Mouse (Mus musculus): Measurements from ENCODE around the gene Arfip1.
"Not testable (repeated sequence)": the region's sequence is repeated elsewhere in the genome, so short reads cannot be mapped to it uniquely, and the experiment has no call there.

Arfip1 gene

DNA sequence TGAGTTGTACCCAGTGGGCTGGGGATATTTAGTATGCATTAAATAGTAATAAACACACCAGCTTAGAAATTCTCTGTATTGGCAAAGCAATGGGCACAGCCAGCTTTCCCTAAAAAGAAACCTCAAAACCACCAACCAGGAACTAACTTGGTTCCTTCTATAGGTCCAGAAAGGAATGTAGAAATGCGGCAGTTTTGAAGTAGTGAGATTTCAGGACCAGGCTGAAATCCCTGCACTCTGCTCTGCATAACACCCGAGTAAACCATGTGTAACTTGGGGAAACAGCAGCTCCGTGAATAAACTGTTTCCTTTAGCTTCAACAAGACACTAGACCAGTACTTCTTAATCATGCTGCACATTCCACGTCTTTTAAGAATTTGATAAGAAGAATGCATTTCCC is 1.7 kb downstream of the Arfip1 start:
- DNase-seq (ENCODE audit: extremely low spot score, low read depth, low spot score), result no peak

- no peak for DNase-seq (ENCODE audit: extremely low spot score, low read depth, low spot score)
These were observed 11.9 kb downstream of the Arfip1 start for GRCm38 (mm10) chr3:84570501-84570900.

DNA sequence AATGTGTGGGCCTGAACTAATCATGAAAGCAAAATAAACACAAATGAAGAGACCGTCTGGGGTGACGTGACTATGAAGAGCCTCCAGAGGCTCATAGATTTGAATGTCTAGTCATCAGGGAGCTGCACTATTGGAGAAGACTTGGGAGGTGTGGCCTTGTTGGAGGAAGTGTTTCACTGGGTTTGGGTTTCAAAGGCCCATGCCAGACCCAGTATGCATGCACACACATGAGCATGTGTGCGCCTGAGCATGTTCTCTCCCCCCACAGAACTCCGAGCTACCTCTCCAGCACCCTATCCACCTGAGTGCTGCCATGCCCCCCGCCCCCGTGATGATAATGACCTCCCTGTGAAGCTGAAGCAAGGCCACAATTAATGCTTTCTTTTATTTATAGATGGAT is 12.8 kb downstream of the Arfip1 start:
- no peak for DNase-seq (ENCODE audit: extremely low spot score, low read depth, low spot score)

GRCm38 (mm10) chr3:84568540-84568939 is 13.9 kb downstream of the Arfip1 start:
- no peak for DNase-seq (ENCODE audit: extremely low spot score, low read depth, low spot score)

DNA sequence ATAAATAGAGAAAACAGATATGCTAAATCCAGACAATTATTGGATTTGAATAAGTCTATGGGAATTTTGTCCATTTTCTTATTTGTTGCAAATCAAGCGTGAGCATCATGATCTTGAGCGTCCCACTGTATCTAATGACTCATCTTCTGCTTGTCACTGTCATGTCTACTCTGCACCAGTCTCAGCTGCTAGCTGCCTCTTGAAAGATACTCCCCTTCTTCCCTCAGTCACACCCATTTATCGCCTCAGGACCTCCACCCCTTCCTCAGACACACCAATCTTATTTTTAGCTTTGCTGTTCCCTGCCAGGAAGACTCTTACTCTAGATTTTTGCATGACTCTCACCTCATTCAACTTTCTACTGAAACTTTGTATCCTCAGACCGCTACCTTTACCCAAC is 19.0 kb downstream of the Arfip1 start:
- no peak for DNase-seq (ENCODE audit: extremely low spot score, low read depth, low spot score)

DNA sequence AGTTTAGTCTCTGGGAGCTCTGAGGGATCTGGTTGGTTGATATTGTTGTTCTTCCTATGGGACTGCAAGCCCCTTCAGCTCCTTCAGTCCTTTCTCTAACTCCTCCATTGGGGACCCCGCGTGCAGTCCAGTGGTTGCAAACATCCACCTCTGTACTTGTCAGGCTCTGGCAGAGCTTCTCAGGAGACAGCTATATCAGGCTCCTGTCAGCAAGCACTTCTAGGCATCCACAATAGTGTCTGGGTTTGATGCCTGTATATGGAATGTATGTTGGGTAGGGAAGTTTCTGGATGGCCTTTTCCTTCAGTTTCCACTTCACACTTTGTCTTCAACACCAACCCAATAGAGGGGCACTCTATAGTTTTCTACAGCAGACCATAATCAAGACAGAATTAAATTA is 19.5 kb downstream of the Arfip1 start:
- not testable (repeated sequence) for DNase-seq (ENCODE audit: extremely low spot score, low read depth, low spot score)

GRCm38 (mm10) chr3:84558301-84558700 is 24.1 kb downstream of the Arfip1 start:
- no peak for DNase-seq (ENCODE audit: extremely low spot score, low read depth, low spot score)

DNA sequence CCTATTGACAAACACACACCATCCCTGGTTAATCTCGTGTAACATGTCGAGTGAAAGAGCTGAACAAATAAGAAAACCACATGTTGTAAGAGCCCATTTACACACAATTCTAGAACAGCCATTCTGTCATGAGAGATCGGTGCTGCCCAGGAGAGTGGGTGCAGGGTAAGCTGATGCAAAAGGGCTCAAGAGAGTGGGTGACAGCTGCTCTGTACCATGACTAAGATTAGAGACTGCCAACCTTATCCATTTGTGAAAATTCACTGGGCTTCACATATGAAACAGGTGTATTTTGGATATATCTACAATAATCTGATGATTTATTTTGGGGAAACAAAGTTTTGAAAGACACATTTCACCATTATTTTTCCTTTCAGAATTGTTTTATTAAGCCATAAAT is 26.6 kb downstream of the Arfip1 start:
- no peak for DNase-seq (ENCODE audit: extremely low spot score, low read depth, low spot score)

DNA sequence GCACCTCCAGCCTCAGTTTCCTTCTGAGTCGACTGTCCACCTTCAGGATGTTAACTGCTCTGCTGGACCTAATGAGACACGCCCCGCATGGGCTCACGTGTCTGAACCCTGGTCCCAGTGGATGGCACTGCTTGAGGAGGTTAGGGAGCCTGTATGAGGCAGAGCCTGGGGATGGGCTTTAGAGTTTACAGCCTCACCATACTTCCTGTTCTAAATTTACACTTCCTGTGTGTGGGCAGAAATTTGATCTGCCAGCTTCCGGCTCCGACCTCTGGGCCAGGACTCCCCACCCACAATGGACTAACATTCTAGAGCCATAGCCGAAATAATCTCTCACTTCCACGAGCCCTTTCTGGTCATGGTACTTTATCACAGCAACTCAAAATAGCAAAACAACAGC is 35.2 kb downstream of the Arfip1 start:
- DNase-seq (ENCODE audit: extremely low spot score, low read depth, low spot score), result no peak

DNA sequence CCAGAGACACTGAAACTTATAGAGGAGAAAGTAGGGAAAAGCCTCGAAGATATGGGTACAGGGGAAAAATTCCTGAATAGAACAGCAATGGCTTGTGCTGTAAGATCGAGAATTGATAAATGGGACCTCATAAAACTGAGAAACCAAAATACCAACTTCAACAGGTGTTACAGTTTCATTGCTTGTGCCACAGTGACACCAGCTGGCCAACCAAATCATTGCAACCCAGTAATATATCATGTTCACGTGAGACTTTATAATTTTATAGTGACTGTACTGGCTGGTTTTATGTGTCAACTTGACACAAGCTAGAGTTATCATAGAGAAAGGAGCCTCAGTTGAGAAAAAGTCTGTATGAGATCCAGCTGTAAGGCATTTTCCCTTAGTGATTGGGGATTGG is 40.0 kb downstream of the Arfip1 start:
- peak; percentile 37 for DNase-seq (ENCODE audit: extremely low spot score, low read depth, low spot score)

GRCm38 (mm10) chr3:84541881-84542280 is 40.5 kb downstream of the Arfip1 start:
- no peak for DNase-seq (ENCODE audit: extremely low spot score, low read depth, low spot score)

DNA sequence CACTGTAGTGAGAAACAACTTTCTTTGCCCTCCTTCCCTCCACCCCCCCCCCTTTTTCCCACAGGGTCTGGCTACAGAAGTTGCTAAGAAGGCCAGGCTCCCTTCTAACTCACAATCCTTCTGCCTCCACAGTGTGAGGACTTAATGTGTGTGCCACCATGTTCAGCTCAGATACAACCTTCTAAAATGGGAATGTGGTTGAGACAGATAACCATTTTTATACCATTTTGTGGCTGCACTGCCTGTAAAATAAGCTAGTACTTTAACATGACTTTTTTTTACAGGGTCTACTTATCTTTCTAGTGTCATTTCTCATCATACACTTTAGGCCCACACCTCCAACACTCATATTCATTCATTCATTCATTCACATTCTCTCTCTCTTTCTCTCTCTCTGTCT is 41.8 kb downstream of the Arfip1 start:
- DNase-seq (ENCODE audit: extremely low spot score, low read depth, low spot score), result no peak

GRCm38 (mm10) chr3:84536987-84537386 is 45.4 kb downstream of the Arfip1 start:
- DNase-seq (ENCODE audit: extremely low spot score, low read depth, low spot score), result no peak

GRCm38 (mm10) chr3:84533227-84533626 is 49.2 kb downstream of the Arfip1 start:
- DNase-seq (ENCODE audit: extremely low spot score, low read depth, low spot score), result no peak

DNA sequence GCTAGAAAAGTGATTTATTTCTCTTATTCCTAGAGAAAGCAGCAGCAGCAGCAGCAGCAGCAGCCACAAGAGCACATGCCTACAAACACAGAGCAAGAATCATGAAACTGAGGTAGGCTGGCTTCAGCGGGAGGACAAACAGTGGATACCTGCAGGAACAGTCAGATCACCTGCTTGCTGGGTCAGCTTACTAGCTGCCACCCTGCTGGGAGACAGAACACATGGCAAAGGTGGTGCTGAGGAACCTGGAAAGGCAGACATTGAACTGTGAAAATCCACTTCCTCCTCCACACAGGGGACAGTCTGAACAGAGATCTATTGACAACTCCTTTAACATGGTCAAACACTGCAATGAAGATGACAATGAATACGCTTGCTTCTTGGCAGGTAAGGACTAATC is 53.4 kb downstream of the Arfip1 start:
- DNase-seq (ENCODE audit: extremely low spot score, low read depth, low spot score), result no peak

- no peak for DNase-seq (ENCODE audit: extremely low spot score, low read depth, low spot score)
These were observed 57.5 kb downstream of the Arfip1 start for GRCm38 (mm10) chr3:84524952-84525351.

- no peak for DNase-seq (ENCODE audit: extremely low spot score, low read depth, low spot score)
These were observed 66.3 kb downstream of the Arfip1 start for GRCm38 (mm10) chr3:84516163-84516562.

DNA sequence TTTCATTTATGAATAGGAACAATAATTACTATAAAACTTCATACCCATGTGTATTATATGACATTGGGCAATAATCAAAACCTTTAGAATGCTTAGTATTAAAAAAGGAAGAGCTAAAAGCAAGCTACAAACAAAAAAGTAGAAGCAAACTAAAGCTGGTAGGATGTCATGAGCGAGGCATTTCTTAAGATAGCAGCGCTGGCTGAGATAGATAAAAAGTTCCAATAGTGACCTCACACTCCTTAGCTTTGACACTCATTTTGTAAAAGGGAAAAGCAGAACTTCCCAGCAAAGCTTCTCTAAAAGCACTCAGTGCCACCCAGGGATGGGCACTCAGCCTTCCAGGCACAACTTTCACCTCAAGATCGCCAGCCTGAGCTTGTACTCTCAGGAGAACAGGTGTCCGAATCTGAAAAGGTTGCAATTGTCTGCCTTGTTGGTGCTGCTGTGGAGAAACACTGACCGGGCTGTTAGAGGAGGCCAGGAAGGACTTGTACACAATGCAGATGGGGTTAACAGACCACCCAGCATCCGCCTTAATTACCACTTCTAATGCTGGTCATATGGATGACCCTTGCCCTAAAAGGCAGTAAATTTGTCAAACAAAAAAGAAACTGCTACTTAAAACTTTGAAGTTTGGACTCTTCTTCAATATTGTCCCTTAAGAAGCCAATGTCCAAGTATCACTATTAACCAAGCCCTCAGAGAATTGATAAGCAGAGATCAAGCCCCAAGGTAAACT is 69.5 kb downstream of the Arfip1 start:
- DNase-seq (ENCODE audit: extremely low spot score, low read depth, low spot score), result peak; percentile 10

- DNase-seq (ENCODE audit: extremely low spot score, low read depth, low spot score), result no peak
These were observed 77.2 kb downstream of the Arfip1 start for GRCm38 (mm10) chr3:84505193-84505592.

DNA sequence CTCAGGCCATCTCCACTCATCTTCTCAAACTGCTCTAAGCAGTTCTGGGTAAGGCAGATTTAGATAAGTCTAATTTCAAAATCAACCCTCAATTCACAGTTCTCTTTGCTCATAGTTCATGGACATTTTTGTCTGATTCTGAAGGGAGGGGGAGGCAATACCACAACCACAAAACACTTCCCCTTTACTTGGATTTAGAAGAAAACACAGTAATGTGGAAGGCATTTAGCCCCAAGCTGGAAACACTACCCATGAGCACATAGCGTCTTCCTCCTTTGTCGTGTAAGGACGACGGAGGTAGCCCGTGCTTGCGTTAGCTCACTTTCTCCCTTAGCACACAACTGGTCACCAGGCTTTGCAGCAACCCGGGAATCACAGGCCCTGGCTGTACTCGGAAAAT is 78.1 kb downstream of the Arfip1 start:
- DNase-seq (ENCODE audit: extremely low spot score, low read depth, low spot score), result no peak

GRCm38 (mm10) chr3:84502101-84502500 is 80.3 kb downstream of the Arfip1 start:
- DNase-seq (ENCODE audit: extremely low spot score, low read depth, low spot score), result no peak

- no peak for DNase-seq (ENCODE audit: extremely low spot score, low read depth, low spot score)
These were observed 81.9 kb downstream of the Arfip1 start for GRCm38 (mm10) chr3:84500491-84500890.

DNA sequence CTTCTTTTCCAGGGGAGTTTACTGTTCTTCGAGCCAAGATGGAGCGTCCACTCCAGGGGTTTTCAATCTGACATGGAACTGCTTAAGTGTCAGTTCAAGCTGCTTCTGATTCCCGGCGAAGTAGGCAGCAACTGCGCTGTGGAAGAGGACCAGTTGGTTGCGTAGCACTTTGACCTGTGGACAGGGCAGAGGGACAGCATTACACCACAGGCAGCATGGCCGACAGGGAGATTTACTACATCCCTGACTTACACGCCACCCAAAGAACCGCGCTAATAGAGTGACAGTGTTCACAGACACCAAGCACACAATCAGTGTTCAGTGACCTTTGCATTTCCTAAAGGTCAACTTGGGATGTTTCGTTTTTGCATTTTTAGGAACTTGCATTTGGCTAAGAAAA is 84.7 kb downstream of the Arfip1 start:
- DNase-seq (ENCODE audit: extremely low spot score, low read depth, low spot score), result no peak
